Mouse (Mus musculus): ENCODE data around the gene Map3k3. TPM values are rescaled to one million over a fixed set of nuclear protein-coding genes. Genes with fewer than 3 reads are reported as not detected.
A peak's percentile ranks its signal among the peaks of the same experiment; 100 is the strongest.

Map3k3 gene
- total RNA-seq, 1 experiment: 43.7 TPM

- Histone ChIP-seq H3K9ac (ENCODE audit: insufficient read depth, low read depth, low read length, poor library complexity, severe bottlenecking) (no peak overlapping the region), H3K4me3 (ENCODE audit: insufficient read depth in 1 of 2, low read depth in 1 of 2, low read length in 2 of 2, poor library complexity in 1 of 2, severe bottlenecking in 1 of 2) (no peak overlapping the region), H3K4me1 (ENCODE audit: control insufficient read depth in 2 of 2, insufficient read depth in 2 of 2, low read length in 2 of 2, poor library complexity in 1 of 2) (no peaks in the 10 kb centered on the region), H3K36me3 (ENCODE audit: control insufficient read depth, insufficient read depth, low read length, poor library complexity, severe bottlenecking) (peaks cover 4% of the 10 kb centered on the region; the same call in 1 of the 2 replicates), H3K9me3 (ENCODE audit: control insufficient read depth, insufficient read depth, low read depth, low read length) (no peaks in the 10 kb centered on the region), H3K27ac (ENCODE audit: insufficient read depth, low read depth, low read length, poor library complexity, severe bottlenecking) (no peak overlapping the region)
- peak; percentile 50 for DNase-seq (ENCODE audit: low read depth, low spot score)
- in situ Hi-C loops (cut with MboI; ENCODE audit: low sequenced_read_pairs in 2 of 2, unreplicated experiment in 2 of 2): no loop called here
- TF ChIP-seq MAFK (IDR thresholded peaks at IDR 0.05; ENCODE audit: insufficient read depth, low read depth, low read length) (no peak), ZC3H11A (IDR thresholded peaks at IDR 0.05; ENCODE audit: borderline replicate concordance, low read depth, low read length) (peak; percentile 35; the same call in 1 of the 2 replicates)
Measured at GRCm38 (mm10) chr11:106076321-106076720, 8.1 kb upstream of the Map3k3 start.

DNA sequence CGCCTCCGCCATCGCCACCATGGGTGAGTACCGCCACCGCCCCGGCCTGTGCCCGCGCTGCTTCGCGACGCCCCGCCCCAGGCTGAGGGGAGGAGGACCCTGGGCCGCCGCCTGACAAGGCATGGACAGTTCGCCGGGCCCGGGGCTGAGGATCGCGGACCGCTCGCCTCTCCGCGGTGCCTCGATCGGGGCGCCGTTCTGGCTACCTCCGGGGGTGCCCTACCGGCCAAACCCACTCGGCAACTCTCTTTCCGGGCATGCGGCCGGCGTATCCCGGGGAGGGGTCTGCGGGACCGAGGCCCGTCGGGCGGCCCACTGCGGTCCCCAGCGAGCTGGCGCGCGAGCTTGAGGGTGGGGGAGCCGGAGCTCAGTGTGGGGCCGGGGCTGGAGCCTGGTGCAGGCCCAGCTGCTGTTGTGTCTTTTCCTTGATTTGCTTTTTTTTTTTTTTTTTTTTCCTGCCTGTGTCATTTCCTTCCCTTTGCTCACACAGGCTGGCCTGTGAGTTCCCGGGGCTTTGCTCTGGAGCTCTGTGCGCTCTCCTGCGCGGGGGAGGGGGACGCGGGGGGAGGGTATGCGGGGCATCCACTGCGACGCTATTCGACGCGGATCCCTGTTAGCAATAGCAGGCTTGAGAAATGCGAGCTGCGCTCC is 623 bp downstream of the Map3k3 start:
- peak; percentile 40 for DNase-seq (ENCODE audit: low read depth, low spot score)
- in situ Hi-C loops (cut with MboI; ENCODE audit: low sequenced_read_pairs in 2 of 2, unreplicated experiment in 2 of 2): no loop called here
- TF ChIP-seq ZNF384 (IDR thresholded peaks at IDR 0.05; ENCODE audit: low read depth, low read length) (peak; percentile 81), CHD2 (IDR thresholded peaks at IDR 0.05; ENCODE audit: low read depth, low read length) (no peak), MAFK (IDR thresholded peaks at IDR 0.05; ENCODE audit: insufficient read depth, low read depth, low read length) (no peak)
- no peaks in the 10 kb centered on the region for H3K9me3 ChIP-seq (ENCODE audit: control insufficient read depth, insufficient read depth, low read depth, low read length)
- peaks cover 0 to 8% of the 10 kb centered on the region in 2 experiments; a peak in 1 of 4 replicates for H3K4me1 ChIP-seq (ENCODE audit: control insufficient read depth in 2 of 2, insufficient read depth in 2 of 2, low read length in 2 of 2, poor library complexity in 1 of 2)
- peak overlapping the region; percentile 90 for H3K9ac ChIP-seq (ENCODE audit: insufficient read depth, low read depth, low read length, poor library complexity, severe bottlenecking)
- no peaks in the 10 kb centered on the region for H3K36me3 ChIP-seq (ENCODE audit: control insufficient read depth, insufficient read depth, low read length, poor library complexity, severe bottlenecking)
- H3K27ac ChIP-seq (ENCODE audit: insufficient read depth, low read depth, low read length, poor library complexity, severe bottlenecking): peak overlapping the region; percentile 86
- H3K4me3 ChIP-seq (ENCODE audit: insufficient read depth in 1 of 2, low read depth in 1 of 2, low read length in 2 of 2, poor library complexity in 1 of 2, severe bottlenecking in 1 of 2): peak overlapping the region; percentile 95 to 99

DNA sequence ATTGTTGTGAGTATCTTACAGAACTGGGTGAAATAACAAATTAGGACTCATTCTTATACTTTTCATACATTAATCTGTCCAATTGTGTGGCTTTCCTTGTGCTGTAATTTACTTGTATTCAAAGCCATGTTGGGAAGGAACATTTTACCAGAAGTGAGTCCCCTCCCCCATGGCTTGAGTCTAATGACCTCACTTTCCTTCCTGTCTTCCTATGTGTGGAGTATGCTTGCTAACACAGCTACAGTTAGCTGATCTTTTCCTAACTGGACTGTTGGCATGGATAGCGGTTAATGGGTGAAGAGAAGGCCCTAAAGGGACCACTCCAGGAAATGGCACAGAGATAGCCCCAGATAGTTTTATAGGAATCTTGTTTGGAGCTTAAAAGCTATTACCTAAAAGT is 13.8 kb downstream of the Map3k3 start:
- in situ Hi-C loops (cut with MboI; ENCODE audit: low sequenced_read_pairs in 2 of 2, unreplicated experiment in 2 of 2): no loop called here
- no peak for DNase-seq (ENCODE audit: low read depth, low spot score)

DNA sequence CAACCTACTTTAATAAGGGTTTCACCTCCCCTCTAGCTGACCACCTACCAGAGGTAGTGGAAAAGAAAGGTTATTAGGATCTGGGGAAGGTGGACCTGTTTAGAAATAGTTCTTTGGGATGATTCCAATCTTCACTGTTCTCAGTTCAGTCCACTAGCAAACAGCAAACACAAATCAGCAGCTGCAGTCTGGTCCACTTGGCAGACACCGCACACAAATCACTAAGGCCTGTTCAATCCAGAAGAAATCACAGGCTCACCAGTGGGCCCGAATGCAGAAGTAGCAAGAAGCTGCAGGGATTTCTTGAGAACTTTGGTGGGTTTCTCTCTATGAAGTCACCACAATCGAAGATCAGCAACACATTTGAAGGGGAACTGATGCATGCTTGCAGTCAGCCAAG is 18.5 kb downstream of the Map3k3 start:
- Histone ChIP-seq H3K27ac (ENCODE audit: insufficient read depth, low read depth, low read length, poor library complexity, severe bottlenecking) (no peak overlapping the region), H3K4me3 (ENCODE audit: insufficient read depth in 1 of 2, low read depth in 1 of 2, low read length in 2 of 2, poor library complexity in 1 of 2, severe bottlenecking in 1 of 2) (no peak overlapping the region), H3K4me1 (ENCODE audit: control insufficient read depth in 2 of 2, insufficient read depth in 2 of 2, low read length in 2 of 2, poor library complexity in 1 of 2) (no peaks in the 10 kb centered on the region), H3K9ac (ENCODE audit: insufficient read depth, low read depth, low read length, poor library complexity, severe bottlenecking) (no peak overlapping the region), H3K9me3 (ENCODE audit: control insufficient read depth, insufficient read depth, low read depth, low read length) (no peaks in the 10 kb centered on the region), H3K36me3 (ENCODE audit: control insufficient read depth, insufficient read depth, low read length, poor library complexity, severe bottlenecking) (no peaks in the 10 kb centered on the region)
- in situ Hi-C loops (cut with MboI; ENCODE audit: low sequenced_read_pairs in 2 of 2, unreplicated experiment in 2 of 2): no loop called here
- no peak for DNase-seq (ENCODE audit: low read depth, low spot score)
- TF ChIP-seq HCFC1 (IDR thresholded peaks at IDR 0.05; ENCODE audit: borderline replicate concordance, insufficient read depth, low read length) (no peak), CHD2 (IDR thresholded peaks at IDR 0.05; ENCODE audit: low read depth, low read length) (no peak), MAFK (IDR thresholded peaks at IDR 0.05; ENCODE audit: insufficient read depth, low read depth, low read length) (no peak), ZC3H11A (IDR thresholded peaks at IDR 0.05; ENCODE audit: borderline replicate concordance, low read depth, low read length) (no peak), ZNF384 (IDR thresholded peaks at IDR 0.05; ENCODE audit: low read depth, low read length) (no peak)

More for the DNA sequence above, 13.8 kb downstream of the Map3k3 start:
- Histone ChIP-seq H3K4me3 (ENCODE audit: insufficient read depth in 1 of 2, low read depth in 1 of 2, low read length in 2 of 2, poor library complexity in 1 of 2, severe bottlenecking in 1 of 2) (no peak overlapping the region), H3K9me3 (ENCODE audit: control insufficient read depth, insufficient read depth, low read depth, low read length) (no peaks in the 10 kb centered on the region), H3K36me3 (ENCODE audit: control insufficient read depth, insufficient read depth, low read length, poor library complexity, severe bottlenecking) (no peaks in the 10 kb centered on the region), H3K9ac (ENCODE audit: insufficient read depth, low read depth, low read length, poor library complexity, severe bottlenecking) (no peak overlapping the region), H3K4me1 (ENCODE audit: control insufficient read depth in 2 of 2, insufficient read depth in 2 of 2, low read length in 2 of 2, poor library complexity in 1 of 2) (no peaks in the 10 kb centered on the region), H3K27ac (ENCODE audit: insufficient read depth, low read depth, low read length, poor library complexity, severe bottlenecking) (no peak overlapping the region)
- TF ChIP-seq HCFC1 (IDR thresholded peaks at IDR 0.05; ENCODE audit: borderline replicate concordance, insufficient read depth, low read length): no peak
- TF ChIP-seq ZNF384 (IDR thresholded peaks at IDR 0.05; ENCODE audit: low read depth, low read length): no peak
- no peak for TF ChIP-seq CHD2 (IDR thresholded peaks at IDR 0.05; ENCODE audit: low read depth, low read length)
- TF ChIP-seq MAFK (IDR thresholded peaks at IDR 0.05; ENCODE audit: insufficient read depth, low read depth, low read length): no peak
- no peak for TF ChIP-seq ZC3H11A (IDR thresholded peaks at IDR 0.05; ENCODE audit: borderline replicate concordance, low read depth, low read length)

All from ES-E14 (cell line).